Mouse (Mus musculus) spleen, adult 2 months (tissue): ENCODE measurements around the gene Kat2a. TPM values are rescaled to one million over a fixed set of nuclear protein-coding genes. Genes with fewer than 3 reads are reported as not detected.

Source experiments
- DNase-seq, 2 experiments: peaks; one replicate each; pipeline versions ENCODE4 v3.0.0 to v3.0.0-alpha.2; 2012 to 2021; ENCODE audit warnings: low spot score in 2 of 2, low read depth in 1 of 2
- H3K27ac ChIP-seq: fragments of 200-500 bp; 2 replicates; pipeline ENCODE4 v1.5.1; 2012; ENCODE audit warnings: low read length, inconsistent platforms; ENCODE audit not compliant: insufficient read depth
- H3K27me3 ChIP-seq: fragments of 200-500 bp; 2 replicates; pipeline ENCODE4 v1.6.1; 2012; ENCODE audit warnings: mild to moderate bottlenecking, moderate library complexity, low read length, inconsistent platforms; ENCODE audit not compliant: control insufficient read depth, insufficient read depth
- H3K36me3 ChIP-seq: fragments of 200-500 bp; 2 replicates; pipeline ENCODE4 v1.6.1; 2012; ENCODE audit warnings: mild to moderate bottlenecking, low read length, inconsistent platforms; ENCODE audit not compliant: control insufficient read depth, insufficient read depth
- H3K4me1 ChIP-seq: fragments of 200-500 bp; 2 replicates; pipeline ENCODE4 v1.6.1; 2011; ENCODE audit warnings: inconsistent platforms; ENCODE audit not compliant: control insufficient read depth, insufficient read depth, insufficient read length
- H3K4me3 ChIP-seq: fragments of 200-500 bp; 2 replicates; pipeline ENCODE4 v1.5.1; 2011; ENCODE audit warnings: mild to moderate bottlenecking, inconsistent platforms; ENCODE audit not compliant: insufficient read depth, insufficient read length; ENCODE audit errors: extremely low read depth
- CTCF ChIP-seq: fragments of 200-500 bp; IDR thresholded peaks from 2 replicates; pipeline ENCODE4 v1.5.1; 2011; ENCODE audit warnings: mild to moderate bottlenecking, inconsistent platforms; ENCODE audit not compliant: insufficient read depth, insufficient read length, insufficient replicate concordance; ENCODE audit errors: extremely low read depth
- POLR2A ChIP-seq: fragments of 200-500 bp; IDR thresholded peaks from 2 replicates; pipeline ENCODE4 v1.6.1; 2011; ENCODE audit warnings: low read depth, low read length, inconsistent platforms
- WGBS: fragments of 180-500 bp; shearing (Covaris S2); methylation state at CpG from one replicate; pipeline ENCODE4 v1.1.7; 2018; 5-methylcytosine and 5-hydroxymethylcytosine counted together
- polyA plus RNA-seq: library from polyadenylated mRNA; depleted of rRNA; stranded (reverse); fragments of >200 nt; gene quantifications from 2 replicates; pipeline ENCODE4 v1.2.3, GENCODE M21; 2012

Gene Kat2a
- polyA plus RNA-seq, 1 experiment = 31.1 TPM

- DNase-seq = no peak
- Histone ChIP-seq H3K4me3 (no peak overlapping the region), H3K4me1 (peaks cover 28% of the 10 kb centered on the region), H3K27ac (no peak overlapping the region), H3K36me3 (peaks cover 26% of the 10 kb centered on the region), H3K27me3 (no peaks in the 10 kb centered on the region)
- no peak for TF ChIP-seq CTCF
- TF ChIP-seq POLR2A = no peak
- 87% methylated on average over 4 of the region's 4 CpGs for WGBS
Measured at GRCm38 (mm10) chr11:100710977-100711376, 1.3 kb downstream of the Kat2a start.

- no peak overlapping the region for H3K4me3 ChIP-seq
- peaks cover 26% of the 10 kb centered on the region for H3K36me3 ChIP-seq
- H3K27ac ChIP-seq = no peak overlapping the region
- no peaks in the 10 kb centered on the region for H3K27me3 ChIP-seq
- 96% methylated on average over 15 of the region's 15 CpGs for WGBS
- peaks cover 28% of the 10 kb centered on the region for H3K4me1 ChIP-seq
- DNase-seq = no peak
- no peak for TF ChIP-seq POLR2A
- TF ChIP-seq CTCF = no peak
Measured at GRCm38 (mm10) chr11:100710528-100710927, 1.7 kb downstream of the Kat2a start.

- WGBS = 92% methylated on average over 9 of the region's 9 CpGs
- Histone ChIP-seq H3K27me3 (no peaks in the 10 kb centered on the region), H3K27ac (no peak overlapping the region), H3K4me1 (peaks cover 25% of the 10 kb centered on the region), H3K36me3 (peaks cover 27% of the 10 kb centered on the region), H3K4me3 (no peak overlapping the region)
- no peak for TF ChIP-seq POLR2A
- TF ChIP-seq CTCF = no peak
- no peak for DNase-seq
Measured at GRCm38 (mm10) chr11:100709201-100709810, 3.0 kb downstream of the Kat2a start.

GRCm38 (mm10) chr11:100705095-100705747 is 7.0 kb downstream of the Kat2a start:
- DNase-seq = no peak
- 96% methylated on average over 23 of the region's 23 CpGs for WGBS
- Histone ChIP-seq H3K4me1 (peaks cover 14% of the 10 kb centered on the region; the same call in 1 of the 2 replicates), H3K4me3 (no peak overlapping the region), H3K36me3 (peaks cover 23% of the 10 kb centered on the region), H3K27ac (no peak overlapping the region), H3K27me3 (no peaks in the 10 kb centered on the region)
- TF ChIP-seq POLR2A (no peak), CTCF (no peak)

GRCm38 (mm10) chr11:100703851-100704531 is 8.3 kb downstream of the Kat2a start, which contains the start of gene Dhx58:
Gene Dhx58, minus strand, starts transcription at chr11:100704271.
- Histone ChIP-seq H3K27me3 (no peaks in the 10 kb centered on the region), H3K4me1 (peaks cover 14% of the 10 kb centered on the region; the same call in 1 of the 2 replicates), H3K4me3 (peak within 1 kb of the TSS; percentile 71), H3K27ac (peak within 1 kb of the TSS; percentile 77), H3K36me3 (peaks cover 24% of the 10 kb centered on the region)
- no peak for TF ChIP-seq CTCF
- TF ChIP-seq POLR2A = no peak
- 7% methylated on average over 7 of the region's 7 CpGs for WGBS
- DNase-seq = peak in 1 of 2 experiments; percentile 32

- Histone ChIP-seq H3K4me3 (peak overlapping the region; percentile 71), H3K4me1 (peaks cover 14% of the 10 kb centered on the region; the same call in 1 of the 2 replicates), H3K27me3 (no peaks in the 10 kb centered on the region), H3K36me3 (peaks cover 18% of the 10 kb centered on the region), H3K27ac (peak overlapping the region; percentile 18)
- no peak for TF ChIP-seq CTCF
- TF ChIP-seq POLR2A = no peak
- WGBS = 11% methylated on average over 11 of the region's 11 CpGs
- no peak for DNase-seq
Measured at GRCm38 (mm10) chr11:100703366-100703765, 8.9 kb downstream of the Kat2a start.

GRCm38 (mm10) chr11:100702906-100703305 is 9.4 kb downstream of the Kat2a start:
- Histone ChIP-seq H3K27me3 (no peaks in the 10 kb centered on the region), H3K4me3 (peak overlapping the region; percentile 71), H3K27ac (peak overlapping the region; percentile 18), H3K4me1 (peaks cover 14% of the 10 kb centered on the region; the same call in 1 of the 2 replicates), H3K36me3 (peaks cover 20% of the 10 kb centered on the region)
- 7% methylated on average over 7 of the region's 7 CpGs for WGBS
- TF ChIP-seq CTCF (no peak), POLR2A (no peak)
- no peak for DNase-seq
